ENCODE assay signal across 8 mouse cellular contexts in the genomic region with DNA sequence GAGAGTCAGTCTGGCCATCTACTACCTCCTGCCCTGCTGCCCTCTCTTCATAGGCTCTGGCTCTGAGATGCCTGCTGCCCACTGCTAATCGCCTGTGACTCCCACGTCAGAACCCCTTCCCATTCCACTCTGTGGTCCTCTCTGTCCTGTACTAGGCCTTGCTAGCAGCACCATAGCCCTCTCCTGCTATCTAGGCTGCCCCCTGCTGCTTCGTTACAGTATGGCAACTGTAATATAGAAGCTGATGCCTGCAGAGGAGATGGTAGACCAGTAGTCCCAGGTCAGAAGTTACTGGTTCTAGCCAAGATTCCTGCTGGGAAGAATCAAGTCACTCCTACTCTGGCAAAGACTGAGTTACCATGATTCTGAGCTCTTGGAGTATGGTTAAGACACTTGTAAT. TPM values are rescaled to one million over a fixed set of nuclear protein-coding genes. Genes with fewer than 3 reads are reported as not detected.
DNase-seq lines count a peak whose midpoint lies in the region; ATAC-seq and TF ChIP-seq lines count a peak whose summit lies in the region.

No protein-coding gene starts in this region.

- TF ChIP-seq EP300 in ES-Bruce4 (IDR thresholded peaks at IDR 0.05; ENCODE audit: insufficient read depth, low read depth, low read length): no peak
- TF ChIP-seq EP300 in liver, embryonic 14.5 days (IDR thresholded peaks at IDR 0.05; ENCODE audit: low read depth): no peak

- H3K4me2 ChIP-seq in kidney, embryonic 16.5 days (replicated peaks; ENCODE audit: low read depth, low read length): no peak overlapping the region
- no peak overlapping the region for H3K4me2 ChIP-seq in liver, embryonic 14.5 days (ENCODE audit: low read depth)

- peak; percentile 70 for DNase-seq in kidney, adult 18-20 months
- peak; percentile 68 for DNase-seq in adrenal gland, postnatal 25 days
- peak; percentile 65 to 73 for DNase-seq in heart, postnatal 36 days
- DNase-seq in liver, embryonic 14.5 days (ENCODE audit: low read depth in 3 of 3, low spot score in 3 of 3): peak in 1 of 3 experiments; percentile 19
- DNase-seq in spleen, postnatal 36 days (ENCODE audit: low spot score in 2 of 2): peak; percentile 47 to 51
- no peak for DNase-seq in right cerebral cortex, postnatal 36 days (ENCODE audit: low spot score in 2 of 2)

- no peaks in the 10 kb centered on the region for H3K27me3 ChIP-seq in kidney, embryonic 16.5 days (ENCODE audit: insufficient read depth, low read length)
- no peaks in the 10 kb centered on the region for H3K27me3 ChIP-seq in ES-Bruce4 (ENCODE audit: control insufficient read depth, insufficient read depth, low read length, poor library complexity, severe bottlenecking)
- no peaks in the 10 kb centered on the region for H3K27me3 ChIP-seq in liver, embryonic 14.5 days (ENCODE audit: control insufficient read depth, insufficient read depth, low read length)

- H3K4me3 ChIP-seq in kidney, embryonic 16.5 days (ENCODE audit: low read length): no peak overlapping the region
- H3K4me3 ChIP-seq in ES-Bruce4 (ENCODE audit: low read depth, low read length): no peak overlapping the region
- H3K4me3 ChIP-seq in liver, embryonic 14.5 days (ENCODE audit: insufficient read depth in 1 of 2, low read depth in 2 of 2, low read length in 2 of 2): no peak overlapping the region

- ATAC-seq in kidney, embryonic 16.5 days (ENCODE audit: low FRiP score, low TSS enrichment): no peak
- ATAC-seq in liver, embryonic 14.5 days (ENCODE audit: insufficient read depth): no peak

- no peaks in the 10 kb centered on the region for H3K36me3 ChIP-seq in kidney, embryonic 16.5 days (ENCODE audit: insufficient read depth, low read length)
- H3K36me3 ChIP-seq in ES-Bruce4 (ENCODE audit: control insufficient read depth, insufficient read depth, low read length, poor library complexity, severe bottlenecking): no peaks in the 10 kb centered on the region
- H3K36me3 ChIP-seq in liver, embryonic 14.5 days (replicated peaks; ENCODE audit: control insufficient read depth, insufficient read depth, low read depth): no peaks in the 10 kb centered on the region

- no peak for TF ChIP-seq POLR2A in ES-Bruce4 (IDR thresholded peaks at IDR 0.05; ENCODE audit: insufficient read depth, low read length)

- H3K9ac ChIP-seq in kidney, embryonic 16.5 days (replicated peaks; ENCODE audit: low read length): no peak overlapping the region
- H3K9ac ChIP-seq in ES-Bruce4 (ENCODE audit: low read depth, poor library complexity, severe bottlenecking): no peak overlapping the region
- no peak overlapping the region for H3K9ac ChIP-seq in liver, embryonic 14.5 days (replicated peaks)

- 64% methylated on average over 3 of the region's 3 CpGs for WGBS in kidney, embryonic 16.5 days
- 40% methylated on average over 3 of the region's 3 CpGs for WGBS in liver, embryonic 14.5 days (ENCODE audit: insufficient replicate concordance)

- 0 out of 2 replicates have a peak, but pooled peaks cover 1% of the 10 kb centered on the region for H3K4me1 ChIP-seq in kidney, embryonic 16.5 days (ENCODE audit: insufficient read depth, low read length)
- peaks cover 7% of the 10 kb centered on the region for H3K4me1 ChIP-seq in ES-Bruce4 (ENCODE audit: control insufficient read depth, insufficient read depth, low read length)
- no peaks in the 10 kb centered on the region for H3K4me1 ChIP-seq in liver, embryonic 14.5 days (replicated peaks; ENCODE audit: control insufficient read depth in 2 of 2, insufficient read depth in 2 of 2, low read length in 1 of 2)

- H3K27ac ChIP-seq in kidney, embryonic 16.5 days (ENCODE audit: low read length): no peak overlapping the region
- no peak overlapping the region for H3K27ac ChIP-seq in ES-Bruce4 (ENCODE audit: insufficient read depth, low read length)
- H3K27ac ChIP-seq in liver, embryonic 14.5 days: no peak overlapping the region

- intact Hi-C loops in heart, postnatal 36 days (cut with DNase I): loop anchor here (1.0 kb wide), 1 partner anchor 37 kb away; no protein-coding TSS in a partner anchor

- no peaks in the 10 kb centered on the region for H3K9me3 ChIP-seq in kidney, embryonic 16.5 days (ENCODE audit: low read length)
- H3K9me3 ChIP-seq in ES-Bruce4 (replicated peaks; ENCODE audit: control insufficient read depth, insufficient read depth, low read length, poor library complexity, severe bottlenecking): no peaks in the 10 kb centered on the region
- H3K9me3 ChIP-seq in liver, embryonic 14.5 days (ENCODE audit: control insufficient read depth, low read length): no peaks in the 10 kb centered on the region

- TF ChIP-seq CTCF in ES-Bruce4 (IDR thresholded peaks at IDR 0.05; ENCODE audit: low read depth, low read length): peak; percentile 48
- peak; percentile 76 for TF ChIP-seq CTCF in liver, embryonic 14.5 days (IDR thresholded peaks at IDR 0.05; ENCODE audit: low read depth)

RNA-seq across cellular contexts. Expression of gene Camk2b, which starts 33.0 kb away (rescaled TPM):
- polyA plus RNA-seq in kidney, embryonic 16.5 days (2015; fragmentation: Nextera tagmentation; extraction: Ambion mirVana): 3.4 and 4.1 TPM in 2 replicates
- polyA plus RNA-seq in ES-Bruce4 (2011; ENCODE audit: insufficient read depth, insufficient read length, low read depth, missing spikeins): 8.9 and 12.8 TPM in 2 replicates
- 10.0 and 13.6 TPM in 2 replicates for total RNA-seq in adrenal gland, postnatal 25 days (2021)
- 1 to 10 TPM; 6.0 to 8.1 TPM for total RNA-seq in heart, postnatal 36 days (2021)
- 0.40 and 0.63 TPM in 2 replicates for polyA plus RNA-seq in liver, embryonic 14.5 days (2012; rRNA removed)
- polyA plus RNA-seq in liver, embryonic 14.5 days (2014; fragmentation: Nextera tagmentation; extraction: Ambion mirVana): 0.40 and 0.55 TPM in 2 replicates

Comparison
In these comparisons a context has a peak if more than half of its experiments do, and no peak if none do; other contexts are left out.
1. DNase-seq: peak in kidney, adult 18-20 months (single experiment), adrenal gland, postnatal 25 days (single experiment), heart, postnatal 36 days (2 of 2) and spleen, postnatal 36 days (2 of 2); none in right cerebral cortex, postnatal 36 days (0 of 2).